Mouse (Mus musculus): Measurements from ENCODE around the gene Gm14214. TPM values are rescaled to one million over a fixed set of nuclear protein-coding genes. Genes with fewer than 3 reads are reported as not detected.

Gene Gm14214
- polyA plus RNA-seq, 1 experiment from 2014 or later = not detected

Other genes with a start within 250 kb of the Gm14214 start
- gene 1700003F12Rik, start 222.9 kb downstream of the Gm14214 start, polyA plus RNA-seq (2015; fragmentation: Nextera tagmentation; extraction: Ambion mirVana) = 1.9 and 2.6 TPM in 2 replicates
- gene Actl10, start 218.3 kb downstream of the Gm14214 start, polyA plus RNA-seq (2015; fragmentation: Nextera tagmentation; extraction: Ambion mirVana) = 0.59 and 0.88 TPM in 2 replicates
- gene Necab3, start 211.1 kb downstream of the Gm14214 start, polyA plus RNA-seq (2015; fragmentation: Nextera tagmentation; extraction: Ambion mirVana) = 22.2 and 27.8 TPM in 2 replicates
- gene E2f1, start 200.1 kb downstream of the Gm14214 start, polyA plus RNA-seq (2015; fragmentation: Nextera tagmentation; extraction: Ambion mirVana) = 14.1 and 15.8 TPM in 2 replicates
- 13.4 and 14.1 TPM in 2 replicates for gene Pxmp4, start 166.3 kb downstream of the Gm14214 start, polyA plus RNA-seq (2015; fragmentation: Nextera tagmentation; extraction: Ambion mirVana)
- gene Zfp341, start 156.7 kb downstream of the Gm14214 start, polyA plus RNA-seq (2015; fragmentation: Nextera tagmentation; extraction: Ambion mirVana) = 2.7 and 3.6 TPM in 2 replicates
- 0.45 and 0.89 TPM in 2 replicates for gene 4930519P11Rik, start 156.6 kb downstream of the Gm14214 start, polyA plus RNA-seq (2015; fragmentation: Nextera tagmentation; extraction: Ambion mirVana)
- gene Chmp4b, start 118.3 kb downstream of the Gm14214 start, polyA plus RNA-seq (2015; fragmentation: Nextera tagmentation; extraction: Ambion mirVana) = 23.9 and 25.0 TPM in 2 replicates
- gene Raly, start 21.1 kb upstream of the Gm14214 start, polyA plus RNA-seq (2015; fragmentation: Nextera tagmentation; extraction: Ambion mirVana) = 37.1 and 38.2 TPM in 2 replicates
- 0.50 and 0.55 TPM in 2 replicates for gene a, start 21.4 kb upstream of the Gm14214 start, polyA plus RNA-seq (2015; fragmentation: Nextera tagmentation; extraction: Ambion mirVana)
- gene Eif2s2, start 122.9 kb upstream of the Gm14214 start, polyA plus RNA-seq (2015; fragmentation: Nextera tagmentation; extraction: Ambion mirVana) = 69.1 and 70.9 TPM in 2 replicates
- gene Gm14226, start 248.2 kb upstream of the Gm14214 start, polyA plus RNA-seq (2015; fragmentation: Nextera tagmentation; extraction: Ambion mirVana) = 0.13 and 0.18 TPM in 2 replicates